Mouse (Mus musculus): ENCODE results near the gene Afmid.

DNA sequence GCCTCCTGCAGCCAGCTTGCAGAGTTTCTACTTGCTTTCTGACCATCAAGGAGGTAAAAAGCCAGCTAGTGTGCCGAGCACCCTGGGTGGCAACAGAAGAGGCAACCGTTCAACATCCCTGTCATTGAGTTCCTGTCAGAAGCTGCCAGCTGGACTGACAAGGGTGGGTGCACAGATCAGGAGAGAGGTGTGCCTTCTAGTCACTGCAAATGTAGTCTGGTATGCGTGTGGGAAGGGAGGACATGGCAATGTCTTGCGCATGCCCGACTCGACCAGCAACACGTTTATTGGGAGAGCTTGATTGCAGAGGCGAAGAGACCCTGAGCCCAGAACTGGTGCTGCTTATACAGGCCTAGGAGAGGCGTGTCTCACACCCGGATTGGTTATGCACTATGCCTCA, 31.7 kb downstream of the Afmid start:
- TF ChIP-seq CTCF (IDR thresholded peaks at IDR 0.05; ENCODE audit: borderline replicate concordance, control insufficient read depth, extremely low read depth, insufficient read depth, low read length, poor library complexity) = no peak
- TF ChIP-seq POLR2A (IDR thresholded peaks at IDR 0.05; ENCODE audit: control insufficient read depth, extremely low read depth, insufficient read depth, low read length, poor library complexity) = no peak
